Mouse (Mus musculus) brown adipose tissue, adult 24 weeks (tissue): ENCODE measurements around the gene Eef1akmt2. TPM values are rescaled to one million over a fixed set of nuclear protein-coding genes. Genes with fewer than 3 reads are reported as not detected.

Experiments
- H3K27ac ChIP-seq: fragments of 200-500 bp; replicated peaks from 2 replicates; pipeline ENCODE4 v1.5.1; 2012; ENCODE audit warnings: low read depth, mild to moderate bottlenecking, low read length
- H3K4me1 ChIP-seq: fragments of 200-500 bp; 2 replicates; pipeline ENCODE4 v1.6.1; 2012; ENCODE audit warnings: low read length, mixed read lengths; ENCODE audit not compliant: control insufficient read depth, insufficient read depth, insufficient read length
- H3K4me3 ChIP-seq: fragments of 200-500 bp; 2 replicates; pipeline ENCODE4 v1.5.1; 2012; ENCODE audit warnings: low read depth, mild to moderate bottlenecking, low read length, moderate library complexity; ENCODE audit not compliant: insufficient read depth
- polyA plus RNA-seq: library from polyadenylated mRNA; stranded (reverse); fragments of >200 nt; gene quantifications from 2 replicates; pipeline ENCODE4 v1.2.4, GENCODE M21; 2012; ENCODE audit not compliant: missing spikeins, insufficient read depth, insufficient read length

Eef1akmt2 gene
- polyA plus RNA-seq, 1 experiment, result 35.9 TPM

DNA sequence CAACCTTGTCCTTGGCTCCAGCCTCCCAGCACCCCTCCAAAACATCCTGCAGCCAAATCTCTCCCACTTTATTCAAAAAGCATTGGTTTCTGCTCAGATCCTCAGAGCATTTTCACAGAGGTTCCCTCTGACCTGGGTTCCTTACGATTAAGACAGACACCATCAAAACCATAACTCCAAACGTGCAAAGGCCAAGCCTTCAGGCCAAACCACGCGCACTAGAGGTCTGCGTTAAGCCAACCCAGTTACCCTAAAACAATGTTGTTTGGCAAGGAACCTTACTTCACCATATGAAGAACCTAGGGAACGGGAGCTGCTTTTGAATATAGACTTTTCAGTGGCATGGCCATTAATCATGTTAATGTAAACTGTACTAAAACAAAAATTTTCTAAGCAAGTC, 42.8 kb downstream of the Eef1akmt2 start:
- H3K4me3 ChIP-seq, result 0 out of 2 replicates have a peak overlapping the region, but pooled peaks have one; percentile 7
- H3K4me1 ChIP-seq, result peaks cover 42% of the 10 kb centered on the region
- H3K27ac ChIP-seq, result peak overlapping the region; percentile 33

DNA sequence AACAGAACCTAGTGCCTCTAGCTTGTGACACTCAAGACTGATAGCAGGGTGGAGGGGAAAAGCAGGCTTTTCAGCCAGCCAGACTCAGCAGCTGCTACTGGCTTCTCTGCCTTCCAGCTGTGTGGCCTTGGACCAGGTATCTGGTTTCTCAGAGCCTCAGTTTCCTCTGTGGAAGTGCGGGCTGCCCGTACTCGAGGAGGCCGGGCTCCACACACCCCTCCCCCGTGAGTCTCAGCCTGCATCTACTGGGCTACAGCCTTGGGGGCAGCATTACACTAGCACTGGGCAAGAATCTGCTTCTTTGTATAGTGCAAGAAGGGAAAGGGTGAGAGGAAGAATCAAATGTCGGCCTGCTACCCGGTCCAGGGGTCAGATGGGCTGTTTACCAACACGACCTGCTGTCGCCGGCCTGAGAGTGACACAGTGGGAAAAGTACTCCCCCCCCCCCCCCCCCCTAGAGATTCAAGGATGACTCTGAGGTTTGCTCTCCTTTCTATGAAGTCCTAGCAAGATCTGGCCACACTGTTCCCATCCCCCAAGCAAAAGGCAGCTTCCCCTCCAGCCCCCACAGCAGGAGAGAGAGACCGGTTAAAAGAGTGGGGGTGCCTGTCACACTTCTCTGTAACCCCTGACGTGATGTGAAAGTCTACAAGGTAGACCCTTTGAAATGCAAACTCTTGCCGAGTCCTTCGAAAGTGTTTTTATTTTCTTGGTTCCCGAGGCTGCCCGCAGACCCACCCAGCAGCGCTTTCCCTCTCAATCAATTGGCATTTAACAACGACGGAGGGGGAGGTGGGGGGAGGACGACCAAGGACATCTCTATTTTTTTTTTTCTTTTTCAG, 43.4 kb downstream of the Eef1akmt2 start:
- H3K4me3 ChIP-seq, result peak overlapping the region; percentile 7; the same call in 1 of the 2 replicates
- H3K27ac ChIP-seq, result peak overlapping the region; percentile 78
- H3K4me1 ChIP-seq, result peaks cover 48% of the 10 kb centered on the region

DNA sequence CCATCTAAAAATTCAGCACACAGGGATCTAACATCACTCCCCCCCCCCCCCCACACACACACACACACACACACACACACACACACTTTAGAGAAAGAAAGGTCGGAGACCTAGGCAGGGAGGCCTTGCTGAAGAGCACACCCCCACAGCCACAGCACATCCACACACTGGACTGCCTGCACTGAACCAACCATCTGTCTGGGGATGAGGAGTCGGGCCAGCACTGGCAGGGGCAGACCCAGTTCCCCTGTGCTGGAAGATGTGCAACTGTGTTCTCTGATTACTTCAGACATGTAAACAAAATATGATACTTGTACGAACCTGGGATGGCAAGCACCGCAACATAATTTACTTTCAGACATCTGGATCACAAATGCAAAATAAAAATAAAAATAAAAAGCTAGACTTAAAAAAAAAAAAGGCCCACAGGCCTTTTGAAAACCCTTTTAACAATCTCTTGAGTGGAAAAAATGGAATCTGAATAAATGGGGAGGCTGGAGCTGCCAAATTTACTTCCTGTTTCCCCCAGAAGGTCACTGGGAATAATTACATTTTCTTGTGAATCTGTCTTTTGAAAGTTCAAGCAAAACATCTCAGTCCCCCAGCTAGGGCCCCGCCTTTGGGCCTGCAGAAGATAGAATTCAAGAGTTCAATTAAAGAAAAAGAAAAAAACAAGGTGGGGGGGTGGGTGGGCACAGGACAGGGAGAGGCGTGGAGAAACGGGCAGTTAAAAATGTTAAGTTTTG, 44.2 kb downstream of the Eef1akmt2 start:
- Histone ChIP-seq H3K4me1 (peaks cover 56% of the 10 kb centered on the region), H3K27ac (peak overlapping the region; percentile 78), H3K4me3 (no peak overlapping the region; the same call in 1 of the 2 replicates)

DNA sequence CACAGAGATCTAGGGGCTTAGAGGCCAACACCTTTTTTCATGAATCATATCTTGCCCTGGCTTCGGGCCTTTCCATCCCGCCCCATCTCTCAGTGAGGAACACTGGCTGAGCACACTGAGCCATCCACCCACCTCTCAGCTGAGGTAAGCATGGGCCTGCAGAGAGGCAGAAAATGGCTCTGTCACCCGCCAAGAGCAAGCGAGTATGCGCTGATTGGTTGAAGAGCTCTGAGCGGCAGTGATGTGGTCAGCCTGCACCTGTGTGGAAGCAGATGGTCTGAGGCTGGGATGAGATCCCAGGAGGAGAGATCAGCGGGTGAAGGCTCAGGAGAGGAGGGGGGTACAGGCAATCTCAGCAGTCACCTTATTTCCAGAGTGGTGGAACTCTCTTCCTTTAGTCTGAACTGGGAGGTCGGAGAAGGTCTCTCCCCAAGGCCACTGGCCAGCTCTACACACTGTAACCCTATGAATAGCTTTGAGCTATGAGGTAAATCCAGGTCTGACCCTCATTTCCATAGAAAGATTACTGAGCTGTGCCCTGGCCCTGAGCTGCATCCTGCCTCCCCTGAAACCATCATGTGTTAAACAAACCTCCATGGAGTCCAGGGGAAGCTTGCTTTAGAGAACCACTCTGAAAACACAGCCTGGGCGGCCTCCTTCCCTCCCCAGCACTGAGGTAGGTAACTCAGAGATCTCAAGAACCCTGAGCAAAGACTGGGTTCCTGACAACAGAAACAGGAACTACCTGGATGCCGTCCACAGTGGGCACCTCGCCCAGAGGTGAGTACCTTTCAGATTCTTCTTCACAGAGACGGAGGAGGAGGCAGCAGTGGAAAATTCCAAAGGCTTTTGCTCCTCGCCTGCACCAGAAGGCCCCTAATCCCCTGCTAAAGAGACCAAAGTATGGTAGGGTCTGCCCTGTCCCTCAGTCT, 45.3 kb downstream of the Eef1akmt2 start:
- Histone ChIP-seq H3K4me3 (no peak overlapping the region), H3K27ac (peak overlapping the region; percentile 69), H3K4me1 (peaks cover 66% of the 10 kb centered on the region)

DNA sequence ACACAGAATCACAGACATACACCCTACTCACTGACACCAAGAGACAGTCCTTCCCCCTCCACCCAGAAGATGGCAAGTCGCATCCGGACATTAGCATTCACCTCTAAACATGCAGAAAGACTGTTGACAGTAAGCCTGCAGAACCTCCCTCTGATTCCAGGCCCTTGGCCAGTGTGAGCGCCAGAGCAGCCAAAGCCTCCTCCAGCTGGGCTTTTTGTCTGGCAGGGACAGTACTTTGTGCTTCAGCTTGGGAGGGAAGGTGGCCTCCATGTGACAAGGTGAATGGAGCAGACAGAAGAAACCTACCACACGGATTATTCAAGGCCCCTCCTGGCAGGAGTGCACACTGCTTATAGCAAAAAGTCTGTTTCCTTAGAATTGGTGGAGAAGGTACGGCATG, 46.2 kb downstream of the Eef1akmt2 start:
- Histone ChIP-seq H3K27ac (peak overlapping the region; percentile 69), H3K4me3 (no peak overlapping the region), H3K4me1 (peaks cover 75% of the 10 kb centered on the region)

DNA sequence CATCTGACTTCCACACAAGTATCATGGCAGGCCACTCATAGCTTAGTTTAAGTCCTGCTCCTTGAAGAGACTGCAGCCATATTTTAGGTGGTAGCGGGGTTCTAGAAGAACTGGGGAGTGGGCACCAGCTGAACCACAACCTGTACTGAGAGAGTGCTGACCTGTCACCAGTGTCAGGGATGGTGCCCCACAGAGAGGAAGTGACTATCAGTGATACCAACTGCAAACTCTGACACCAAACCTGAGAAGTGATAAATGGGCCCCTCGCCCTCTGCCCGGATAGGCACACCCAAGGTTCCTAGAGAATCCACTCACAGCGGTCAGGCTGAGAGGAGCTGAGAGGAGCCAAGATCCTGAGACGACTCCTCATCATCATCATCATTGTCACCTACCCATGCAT, 47.5 kb downstream of the Eef1akmt2 start:
- Histone ChIP-seq H3K4me1 (peaks cover 88% of the 10 kb centered on the region), H3K4me3 (no peak overlapping the region), H3K27ac (peak overlapping the region; percentile 94)

DNA sequence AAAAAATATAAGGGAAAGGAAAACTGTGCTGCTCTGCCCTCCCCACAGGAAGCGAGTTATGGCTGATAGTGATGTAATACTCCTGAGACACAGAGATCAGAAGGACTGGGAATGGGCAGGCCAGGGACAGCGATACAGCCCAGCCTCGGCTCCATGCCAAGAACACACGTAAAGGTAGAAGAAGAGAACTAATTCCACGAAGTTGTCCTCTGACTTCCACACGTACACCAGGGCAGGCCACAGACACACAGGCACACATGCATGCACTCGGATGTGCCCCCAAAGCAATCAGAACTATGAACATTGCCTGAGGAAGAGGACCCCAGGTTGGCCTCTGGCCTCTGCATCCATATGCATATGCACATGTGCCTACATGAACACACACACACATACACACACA, 48.0 kb downstream of the Eef1akmt2 start:
- H3K4me3 ChIP-seq, result no peak overlapping the region
- H3K4me1 ChIP-seq, result peaks cover 88% of the 10 kb centered on the region
- H3K27ac ChIP-seq, result peak overlapping the region; percentile 94

DNA sequence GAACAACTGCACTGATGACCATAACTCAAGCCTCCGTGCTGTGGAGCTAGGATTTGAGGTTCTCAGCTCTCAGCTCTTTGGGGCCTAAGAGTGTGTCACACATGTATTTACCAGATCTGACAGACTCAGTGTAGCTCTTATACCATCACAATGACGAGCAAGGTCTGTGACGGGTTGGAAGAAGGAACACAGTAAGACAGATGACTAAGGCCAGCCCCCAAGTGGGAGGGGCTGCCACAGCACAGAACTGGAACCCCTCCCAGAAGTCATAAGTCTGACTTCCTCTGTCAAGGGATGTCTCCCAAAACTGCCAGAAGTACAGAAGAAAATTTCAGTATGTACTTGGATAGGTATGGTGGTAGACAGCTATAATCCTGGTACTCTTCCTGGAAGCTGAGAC, 48.5 kb downstream of the Eef1akmt2 start:
- Histone ChIP-seq H3K4me3 (no peak overlapping the region), H3K4me1 (peaks cover 90% of the 10 kb centered on the region), H3K27ac (peak overlapping the region; percentile 94)

DNA sequence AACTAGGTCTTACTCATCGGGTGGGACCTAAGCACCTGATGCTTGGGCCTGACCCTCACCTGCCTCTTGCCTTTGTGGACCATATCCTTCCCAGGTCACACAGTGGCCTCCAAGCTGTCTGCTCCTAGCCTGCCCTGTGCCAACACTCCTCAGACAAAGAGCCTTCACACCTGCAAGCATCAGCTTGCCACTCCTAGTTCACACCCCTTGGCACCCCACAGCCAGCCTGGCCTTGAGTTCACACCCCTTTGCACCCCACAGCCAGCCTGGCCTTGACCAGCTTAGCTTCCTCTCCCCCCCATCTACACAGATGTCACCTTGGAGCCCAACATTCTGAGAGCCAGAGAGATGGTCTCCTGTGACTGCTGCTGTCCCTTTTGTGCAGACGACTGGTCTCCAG, 49.1 kb downstream of the Eef1akmt2 start:
- Histone ChIP-seq H3K4me1 (peaks cover 91% of the 10 kb centered on the region), H3K4me3 (no peak overlapping the region), H3K27ac (peak overlapping the region; percentile 94)

DNA sequence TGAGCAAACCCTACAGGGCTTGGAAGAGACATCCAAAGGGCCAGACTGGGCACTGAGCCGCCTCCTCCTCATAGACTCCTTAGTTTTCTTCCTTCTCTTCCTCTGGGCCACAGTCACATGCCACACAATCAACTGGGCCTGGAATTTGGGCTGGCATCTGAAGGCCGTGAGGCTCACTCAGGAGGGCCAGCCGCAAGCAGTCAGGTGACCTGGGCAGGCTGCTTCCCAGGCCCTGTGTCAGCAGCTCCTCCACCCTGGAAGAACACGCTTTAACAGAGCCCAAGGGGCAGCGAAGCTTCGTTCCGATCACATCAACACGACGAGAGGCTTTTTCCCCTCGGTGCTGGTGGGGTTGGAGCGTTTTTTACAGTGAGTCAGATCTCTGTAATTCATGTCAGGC, 49.8 kb downstream of the Eef1akmt2 start:
- H3K27ac ChIP-seq, result peak overlapping the region; percentile 94
- H3K4me1 ChIP-seq, result peaks cover 95% of the 10 kb centered on the region
- H3K4me3 ChIP-seq, result no peak overlapping the region

DNA sequence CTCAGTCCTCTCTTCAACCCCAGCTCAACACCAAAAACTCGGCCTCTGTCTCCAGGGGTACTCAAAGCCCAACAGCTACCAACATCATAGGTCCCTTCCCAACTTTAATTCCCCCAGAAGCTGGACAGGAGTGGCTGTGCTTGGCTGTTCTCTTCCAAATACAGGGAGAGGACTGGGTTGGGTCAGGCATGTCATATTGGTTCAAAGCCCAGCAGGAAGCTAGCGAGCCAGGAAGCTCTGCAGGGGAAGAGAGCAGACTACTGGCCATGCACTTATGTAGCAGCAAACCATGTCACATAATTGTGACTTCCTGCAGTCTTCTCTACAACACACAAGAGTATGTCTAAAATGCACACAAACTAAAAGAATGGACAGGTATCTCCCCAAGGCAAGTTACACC, 50.4 kb downstream of the Eef1akmt2 start:
- H3K27ac ChIP-seq, result peak overlapping the region; percentile 94
- no peak overlapping the region for H3K4me3 ChIP-seq
- H3K4me1 ChIP-seq, result peaks cover 94% of the 10 kb centered on the region

DNA sequence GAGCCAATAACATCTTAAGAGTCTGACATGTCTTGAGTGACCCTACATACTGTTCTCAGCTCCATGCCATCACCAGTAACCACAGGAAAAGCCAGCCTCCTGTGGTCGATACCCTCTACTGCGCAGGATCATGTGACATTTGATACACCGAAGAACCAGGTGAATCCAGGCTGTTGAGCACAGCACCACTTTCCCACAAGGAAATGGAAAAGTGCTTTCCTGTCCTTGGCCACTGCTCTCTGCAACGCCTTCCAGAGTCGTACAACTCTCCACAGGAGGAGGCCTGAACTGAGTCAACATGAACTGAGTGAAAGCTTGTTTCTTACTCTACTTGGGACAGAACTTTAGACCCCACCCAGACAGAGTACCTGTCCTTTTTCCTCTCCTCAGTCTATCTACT, 51.0 kb downstream of the Eef1akmt2 start:
- H3K27ac ChIP-seq, result peak overlapping the region; percentile 94
- peaks cover 90% of the 10 kb centered on the region for H3K4me1 ChIP-seq
- no peak overlapping the region for H3K4me3 ChIP-seq

DNA sequence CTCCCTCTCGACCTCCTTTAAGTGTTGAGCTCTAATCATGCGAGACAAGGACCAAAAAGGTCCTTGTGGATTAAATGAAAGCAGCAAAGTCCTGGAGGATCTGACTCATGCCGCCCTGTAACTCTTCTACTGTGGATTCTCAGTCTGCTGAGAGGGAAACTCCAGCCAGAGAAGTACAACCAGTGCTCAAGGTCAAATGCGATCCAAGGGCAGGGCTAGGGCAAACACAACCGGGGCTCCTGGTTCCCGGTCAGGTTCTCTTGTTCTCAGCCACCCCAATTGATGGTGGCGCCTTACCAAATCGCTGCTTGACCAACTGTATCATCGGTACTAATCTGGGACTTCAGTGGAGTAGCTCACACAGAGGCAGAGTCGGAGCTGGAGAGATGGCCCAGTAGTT, 51.6 kb downstream of the Eef1akmt2 start:
- no peak overlapping the region for H3K4me3 ChIP-seq
- peaks cover 85% of the 10 kb centered on the region for H3K4me1 ChIP-seq
- peak overlapping the region; percentile 94 for H3K27ac ChIP-seq

DNA sequence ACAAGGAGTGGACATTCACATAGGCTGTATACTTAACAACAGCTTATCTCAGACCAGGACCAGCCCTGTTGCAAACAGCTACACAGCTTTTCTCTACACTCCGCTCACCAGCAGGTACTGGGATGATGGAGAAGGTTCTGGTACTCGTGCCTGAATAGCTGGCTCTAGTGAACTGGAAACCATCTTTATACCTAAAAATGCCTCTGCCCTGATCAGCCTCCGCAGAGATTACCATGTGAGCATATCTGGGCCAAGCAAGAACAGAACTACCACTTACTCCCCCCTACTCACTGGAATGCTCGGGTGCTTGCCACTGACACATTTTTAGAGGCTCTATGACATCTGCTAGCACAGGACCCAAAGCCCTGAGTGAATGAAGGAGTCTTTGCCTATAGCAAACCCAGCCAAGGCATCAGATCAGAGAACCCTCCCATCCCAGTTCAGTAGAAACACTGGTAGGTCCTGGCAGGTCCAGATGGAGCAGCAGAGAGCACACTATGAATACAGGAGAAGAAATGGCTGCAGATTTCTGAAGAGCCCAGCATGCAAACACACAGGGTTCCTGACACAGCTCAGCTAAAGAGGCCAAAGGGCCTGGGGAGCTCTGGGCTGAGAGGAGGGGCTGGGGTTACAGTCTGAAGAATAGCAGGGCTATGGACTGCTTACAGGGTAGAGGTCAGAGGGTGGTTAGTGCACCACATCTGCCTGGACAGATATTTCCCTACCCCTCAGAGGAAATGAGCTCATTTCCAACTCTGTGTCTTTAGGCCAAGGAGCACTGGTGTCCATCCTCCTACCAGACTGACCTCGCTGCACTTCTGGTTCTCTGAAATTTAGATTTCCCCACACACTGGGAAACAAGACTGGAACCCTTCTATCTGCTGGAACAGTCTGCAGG, 53.1 kb downstream of the Eef1akmt2 start:
- Histone ChIP-seq H3K4me1 (peaks cover 71% of the 10 kb centered on the region), H3K27ac (peak overlapping the region; percentile 95), H3K4me3 (no peak overlapping the region)
